Mouse (Mus musculus) olfactory bulb, adult 2 months (tissue): ENCODE data around the gene Samd14.

Experiments used
- CTCF ChIP-seq: fragments of 200-500 bp; IDR thresholded peaks from 2 replicates; pipeline ENCODE4 v1.5.1; 2012; ENCODE audit warnings: low read depth, mild to moderate bottlenecking, low read length, moderate library complexity; ENCODE audit not compliant: insufficient read depth
- POLR2A ChIP-seq: fragments of 200-500 bp; IDR thresholded peaks from 2 replicates; pipeline ENCODE4 v1.6.1; 2012; ENCODE audit warnings: mild to moderate bottlenecking, low read depth, low read length, moderate library complexity; ENCODE audit not compliant: insufficient read depth

DNA sequence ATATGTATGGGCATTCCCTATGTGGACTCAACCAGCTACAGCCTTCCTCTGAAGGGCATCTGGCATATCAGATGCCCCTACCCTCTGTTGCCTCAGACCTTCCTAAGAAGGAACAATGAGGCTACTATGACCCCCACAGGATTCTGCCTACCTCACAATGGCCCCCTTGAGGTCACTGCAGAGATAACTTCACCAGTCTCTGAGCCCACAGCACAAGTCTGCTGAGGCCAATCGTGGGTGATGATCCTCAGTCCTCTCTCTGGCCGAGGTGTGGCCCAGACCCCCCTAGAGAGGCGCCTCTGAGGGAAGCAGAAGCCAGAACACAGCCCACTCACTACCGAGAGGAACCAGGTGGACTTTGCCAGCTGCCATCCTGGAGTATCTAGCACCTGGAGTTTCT, 42.3 kb upstream of the Samd14 start, which contains the start of gene Hils1:
- no peak for TF ChIP-seq CTCF
- no peak for TF ChIP-seq POLR2A
